Mouse (Mus musculus) thymus, postnatal 10 days (tissue): Measurements from ENCODE around the gene Zfp710.
"Not testable (repeated sequence)": the region's sequence is repeated elsewhere in the genome, so short reads cannot be mapped to it uniquely, and the experiment has no call there.

ENCODE experiments used
- DNase-seq, 2 experiments: peaks; one replicate each; pipeline ENCODE4 v3.0.0; 2021; ENCODE audit warnings: low spot score in 2 of 2

The Zfp710 gene

DNA sequence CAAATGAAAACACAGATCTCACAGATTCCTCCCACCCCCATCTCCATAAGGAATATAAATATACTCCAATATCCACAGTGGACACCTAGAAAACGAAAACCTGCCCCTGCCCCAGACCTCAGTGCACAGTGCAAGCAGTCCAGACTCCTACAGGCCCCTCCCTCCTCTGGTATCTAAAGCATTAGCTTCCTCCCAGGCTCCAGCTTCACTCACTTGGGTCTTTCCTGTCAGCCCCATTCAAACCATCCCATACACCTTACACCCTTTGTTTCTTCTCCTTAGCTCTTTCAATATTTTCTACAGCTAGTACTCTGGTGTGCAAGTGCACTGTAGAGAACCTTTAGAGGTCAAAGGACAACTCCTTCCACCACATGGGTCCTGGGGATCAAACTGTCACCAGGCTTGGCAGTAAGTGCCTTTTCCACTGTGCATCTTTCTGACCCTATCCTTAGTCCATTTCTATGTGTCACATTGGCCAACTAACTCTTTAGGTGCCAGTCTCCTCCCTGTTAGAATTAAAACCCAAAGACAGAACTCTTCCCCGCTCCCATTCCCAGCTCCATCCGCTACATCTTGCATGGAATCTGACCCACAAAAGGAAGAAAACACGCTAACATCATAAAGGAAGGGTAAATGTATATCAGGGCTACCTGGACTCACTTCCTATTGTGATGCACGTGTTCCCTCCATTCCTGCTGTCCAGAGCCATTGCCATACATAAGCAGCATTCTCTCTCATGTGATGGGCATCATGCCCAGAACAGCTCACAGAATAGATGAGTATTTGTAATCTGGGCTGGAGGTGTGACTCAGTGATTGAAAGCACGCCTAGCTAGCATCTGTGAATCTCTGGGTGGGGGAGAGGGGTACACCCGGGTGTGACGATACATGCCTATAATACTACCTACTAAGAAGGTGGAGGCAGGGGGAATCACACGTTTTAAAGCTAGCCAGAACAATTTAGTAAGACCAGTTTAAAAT, 86.7 kb downstream of the Zfp710 start:
- DNase-seq, result no peak

DNA sequence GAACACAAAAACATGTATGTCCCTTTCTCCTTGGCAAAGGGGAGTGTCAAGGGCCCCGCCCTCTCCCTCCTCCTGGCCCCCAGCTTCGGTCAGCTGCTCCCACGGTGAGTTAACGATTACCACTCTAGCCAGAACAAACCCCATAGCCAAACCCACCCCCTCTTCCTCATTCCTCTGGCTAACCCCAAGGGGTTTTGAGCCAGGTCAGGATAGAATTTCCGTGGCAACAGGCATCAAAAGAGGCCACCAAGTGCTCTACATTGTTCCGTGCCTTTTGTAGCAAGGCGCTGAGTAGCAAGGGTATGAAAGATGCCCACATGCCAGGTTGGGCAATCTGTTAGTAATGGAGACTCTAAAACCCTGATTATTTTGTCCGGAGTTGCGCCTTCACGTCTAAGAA, 89.4 kb downstream of the Zfp710 start:
- DNase-seq, result no peak

DNA sequence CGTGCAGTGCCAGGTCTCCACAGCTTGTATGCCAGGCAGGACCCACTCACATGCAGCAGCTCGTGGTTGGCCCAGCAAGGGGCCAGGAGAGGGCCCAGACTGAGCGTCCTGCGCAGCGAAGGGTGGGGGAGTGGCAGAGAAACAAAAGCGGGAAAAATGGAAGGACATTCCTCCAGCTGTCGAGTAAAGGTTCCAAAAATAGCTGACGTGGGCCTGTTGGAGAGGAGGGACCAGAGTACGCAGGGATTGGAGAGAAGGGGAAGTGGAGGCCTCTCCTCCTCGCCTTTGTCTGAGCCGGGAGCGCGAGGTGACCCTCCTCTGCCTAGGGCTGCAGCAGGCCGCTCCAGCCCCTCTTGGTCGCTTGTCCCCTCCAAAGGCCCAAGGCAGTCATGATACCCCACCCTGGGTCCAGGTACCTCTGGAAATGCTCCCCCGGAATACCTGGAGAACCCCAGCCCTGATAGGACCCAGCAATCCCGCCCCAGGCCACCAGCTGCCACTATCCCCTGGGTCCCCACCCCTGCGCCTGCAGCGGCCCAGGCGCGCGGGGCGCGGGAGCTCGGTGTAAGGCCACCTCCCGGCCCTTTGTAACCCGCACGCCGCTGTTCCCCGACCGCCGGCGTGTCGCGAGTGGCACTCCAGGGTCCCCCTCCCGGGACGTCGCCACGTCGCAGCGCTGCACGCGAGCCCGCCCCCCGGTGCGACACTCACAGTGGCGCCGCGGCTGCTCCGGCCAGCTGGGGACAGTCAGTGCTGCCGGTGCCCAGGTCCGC, 90.0 kb downstream of the Zfp710 start:
- peak; percentile 71 to 73 for DNase-seq

DNA sequence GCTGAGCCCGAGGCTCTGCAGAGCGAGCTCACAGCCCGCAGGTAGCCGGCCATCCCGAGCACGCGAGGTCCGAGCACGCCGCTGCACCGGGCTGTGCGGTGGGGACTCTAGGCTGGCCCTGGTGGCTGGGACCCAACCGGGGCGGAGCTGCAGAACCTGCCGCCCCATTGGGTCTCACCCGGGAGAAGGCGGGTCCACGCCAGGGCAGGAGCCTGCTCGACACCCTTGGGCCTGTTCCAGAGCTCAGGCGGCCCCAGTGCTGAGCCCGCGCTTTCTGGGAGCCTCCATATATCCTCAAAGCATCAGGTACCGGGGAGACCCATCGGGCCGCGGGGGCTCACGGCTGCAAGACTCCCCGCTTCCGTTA, 90.6 kb downstream of the Zfp710 start, which contains the start of gene Idh2:
Gene Idh2 (minus strand): TSS at position 169 of the 367 bp plus-strand sequence.
- DNase-seq, result peak; percentile 84 to 86

DNA sequence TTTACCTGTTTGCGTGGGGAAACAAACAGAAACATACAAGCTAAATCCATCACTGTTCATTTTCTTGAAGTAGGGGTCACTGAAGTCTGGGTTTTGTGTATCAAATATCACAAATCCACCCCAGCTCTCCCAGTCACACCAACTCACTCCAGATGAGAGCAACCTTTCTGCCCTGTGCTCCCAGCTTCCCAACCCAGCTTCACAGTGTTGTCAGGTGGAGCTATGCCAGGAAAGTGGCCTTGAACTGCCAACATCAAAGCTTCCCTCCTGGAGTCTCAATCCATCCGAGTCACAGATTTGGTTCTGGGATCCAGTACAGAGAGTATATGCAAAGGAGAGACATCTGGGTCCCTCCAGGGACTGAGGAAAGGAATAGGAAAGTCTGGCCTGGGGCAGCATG, 91.5 kb downstream of the Zfp710 start:
- DNase-seq, result no peak

DNA sequence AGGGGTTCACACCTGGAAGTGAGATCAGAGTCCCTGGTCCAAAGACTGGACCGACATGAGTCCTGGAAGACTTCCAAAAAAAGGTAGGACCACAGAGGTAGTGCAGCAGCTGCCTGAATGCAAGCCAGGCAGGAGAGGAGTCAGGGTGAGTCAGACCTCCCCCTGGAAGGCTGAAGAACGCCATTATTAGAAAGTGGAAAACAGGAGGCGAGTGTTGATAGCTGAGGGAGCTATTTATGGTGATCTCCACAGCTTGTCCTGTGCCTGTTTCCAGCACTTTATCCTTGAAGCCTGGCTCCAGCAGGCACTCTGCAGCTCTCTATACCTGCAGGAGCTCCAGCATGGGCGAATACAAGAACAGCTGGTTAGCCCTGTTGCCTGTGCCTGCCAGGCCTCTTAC, 94.6 kb downstream of the Zfp710 start:
- no peak for DNase-seq

DNA sequence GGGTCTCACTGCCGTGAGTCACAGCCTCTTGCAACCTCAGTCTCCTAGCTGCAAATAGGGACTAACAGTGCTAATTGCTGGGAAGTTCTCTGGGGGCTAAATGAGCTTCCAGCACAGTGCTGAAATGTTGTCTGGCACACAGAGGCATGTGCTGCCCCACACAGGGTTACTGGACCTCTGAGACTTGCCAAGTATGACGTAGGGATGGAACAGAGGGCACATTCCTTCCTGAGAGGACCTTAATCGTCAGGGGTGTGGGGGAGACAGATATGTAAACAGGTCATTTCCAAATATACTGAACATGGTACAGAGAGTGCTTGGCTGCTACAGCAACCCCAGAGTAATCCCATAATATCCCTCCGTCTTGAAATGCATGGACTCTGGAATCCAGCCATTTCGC, 96.5 kb downstream of the Zfp710 start:
- DNase-seq, result no peak

DNA sequence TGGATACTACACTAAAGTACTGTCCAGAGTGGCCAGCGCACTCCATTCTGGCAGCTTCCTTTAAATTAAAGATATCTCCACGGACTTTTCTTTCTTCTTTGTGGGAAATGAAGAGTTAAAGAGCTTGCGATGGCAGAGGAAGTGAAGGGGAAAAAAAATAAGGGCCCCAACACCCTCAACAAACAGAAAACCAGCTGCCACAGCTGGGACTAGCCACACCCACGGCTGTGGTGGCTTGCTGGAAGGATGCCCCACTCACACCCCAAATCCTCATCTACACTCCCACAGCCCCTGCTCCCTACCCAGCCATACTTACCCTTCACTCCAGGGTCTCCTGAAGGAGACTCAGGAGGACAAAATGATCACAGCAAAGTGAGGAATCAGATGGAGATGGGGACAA, 98.5 kb downstream of the Zfp710 start:
- peak; percentile 69 to 80 for DNase-seq

DNA sequence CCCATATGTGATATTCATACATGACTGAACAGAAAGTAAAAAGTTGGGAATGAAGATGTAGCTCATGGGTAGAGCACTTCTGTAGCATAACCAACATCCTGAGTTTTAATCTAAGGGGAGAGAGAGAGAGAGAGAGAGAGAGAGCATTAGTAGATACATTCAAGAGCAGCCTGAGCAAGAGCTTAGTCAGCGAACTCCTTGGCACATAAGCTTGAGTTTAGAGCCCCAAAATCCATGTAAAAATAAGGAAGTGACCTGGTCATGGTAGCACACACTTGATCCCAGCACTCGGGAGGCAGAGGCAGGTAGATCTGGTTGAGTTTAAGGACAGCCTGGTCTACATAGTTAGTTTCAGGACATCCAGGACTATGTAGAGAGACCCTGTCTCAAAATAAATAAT, 99.1 kb downstream of the Zfp710 start:
- no peak for DNase-seq

DNA sequence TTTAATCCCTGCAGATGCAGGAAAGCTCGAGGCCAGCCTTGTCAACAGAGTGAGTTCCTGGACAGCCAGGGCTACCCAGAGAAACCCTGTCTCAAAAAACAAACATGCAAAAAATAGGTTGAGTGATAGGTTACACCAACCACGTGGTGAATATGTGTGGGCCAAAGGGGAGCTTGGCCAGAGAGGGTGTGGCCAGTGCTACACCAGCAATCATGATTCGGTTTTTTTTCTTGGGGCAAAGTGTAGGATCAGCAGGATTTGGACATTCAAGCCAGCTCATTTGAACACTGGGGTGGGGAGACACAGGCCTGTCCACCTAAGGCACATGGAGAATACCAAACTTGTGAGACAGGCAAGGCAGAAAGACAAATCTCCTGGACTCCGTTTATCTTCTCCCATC, 104.7 kb downstream of the Zfp710 start:
- DNase-seq, result no peak

DNA sequence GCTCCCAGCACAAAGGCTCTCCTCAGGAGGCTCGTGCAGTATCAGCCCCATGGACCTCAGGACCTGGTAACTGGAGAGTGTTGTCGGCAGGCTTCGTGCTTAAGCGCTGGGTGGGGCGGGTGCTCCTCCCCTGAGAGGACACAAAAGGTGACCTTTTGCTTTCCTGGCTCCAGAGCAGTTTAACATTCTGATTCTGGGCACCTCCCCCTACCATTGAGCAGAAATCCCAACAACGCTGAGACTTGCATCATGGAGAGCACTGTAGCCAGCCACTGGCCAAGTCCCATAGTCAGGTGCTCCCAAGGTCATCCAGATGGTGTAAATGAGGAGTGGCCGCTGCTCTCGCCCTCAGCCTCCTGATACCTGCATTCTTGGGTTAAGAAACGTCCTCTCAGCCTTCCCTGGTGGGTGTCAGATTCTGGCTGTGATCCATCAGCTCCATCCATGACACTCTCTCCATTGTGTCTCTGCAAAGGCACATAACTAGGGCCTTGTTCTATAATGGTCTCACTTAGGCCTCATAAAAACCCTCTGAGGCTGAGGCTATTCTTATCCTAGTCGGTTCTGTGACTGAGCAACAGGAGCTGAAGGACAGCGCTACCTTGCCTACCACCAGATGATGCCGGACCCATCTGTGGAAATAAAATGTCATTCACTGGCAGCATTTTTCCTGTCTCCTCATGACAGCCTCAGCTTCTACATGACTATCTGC, 105.9 kb downstream of the Zfp710 start:
- no peak for DNase-seq

DNA sequence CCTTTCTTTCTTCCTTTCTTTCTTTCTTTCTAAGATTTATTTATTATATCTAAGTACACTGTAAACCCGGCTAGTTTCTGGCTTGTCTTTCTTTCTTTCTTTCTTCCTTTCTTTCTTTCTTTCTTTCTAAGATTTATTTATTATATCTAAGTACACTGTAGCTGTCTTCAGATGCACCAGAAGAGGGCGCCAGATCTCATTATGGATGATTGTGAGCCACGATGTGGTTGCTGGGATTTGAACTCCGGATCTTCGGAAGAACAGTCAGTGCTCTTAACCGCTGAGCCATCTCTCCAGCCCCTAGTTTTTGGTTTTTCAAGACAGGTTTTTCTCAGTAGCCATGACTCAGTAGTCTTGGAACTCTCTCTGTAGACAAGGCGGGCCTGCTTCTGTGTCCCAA, 106.7 kb downstream of the Zfp710 start:
- DNase-seq, result not testable (repeated sequence)

DNA sequence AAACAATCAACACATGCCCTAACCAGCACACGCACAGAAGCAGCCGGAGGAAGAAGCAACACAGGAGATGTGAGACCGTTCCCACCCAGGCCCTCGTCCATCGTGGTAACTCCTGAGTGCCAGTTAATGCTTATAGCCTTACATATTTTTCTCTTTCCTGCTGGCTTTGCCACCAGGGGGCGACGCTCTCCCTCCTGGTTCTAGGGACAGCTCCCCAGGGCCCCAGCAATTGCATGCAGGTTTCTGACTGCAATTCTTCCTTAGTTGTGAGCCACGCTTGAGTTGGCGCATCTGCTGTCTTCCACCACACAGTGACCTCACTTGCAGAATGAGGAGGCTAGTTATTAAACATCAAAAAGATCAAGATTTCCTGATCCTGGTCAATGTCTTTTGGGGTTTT, 107.9 kb downstream of the Zfp710 start:
- DNase-seq, result peak; percentile 54 to 78

DNA sequence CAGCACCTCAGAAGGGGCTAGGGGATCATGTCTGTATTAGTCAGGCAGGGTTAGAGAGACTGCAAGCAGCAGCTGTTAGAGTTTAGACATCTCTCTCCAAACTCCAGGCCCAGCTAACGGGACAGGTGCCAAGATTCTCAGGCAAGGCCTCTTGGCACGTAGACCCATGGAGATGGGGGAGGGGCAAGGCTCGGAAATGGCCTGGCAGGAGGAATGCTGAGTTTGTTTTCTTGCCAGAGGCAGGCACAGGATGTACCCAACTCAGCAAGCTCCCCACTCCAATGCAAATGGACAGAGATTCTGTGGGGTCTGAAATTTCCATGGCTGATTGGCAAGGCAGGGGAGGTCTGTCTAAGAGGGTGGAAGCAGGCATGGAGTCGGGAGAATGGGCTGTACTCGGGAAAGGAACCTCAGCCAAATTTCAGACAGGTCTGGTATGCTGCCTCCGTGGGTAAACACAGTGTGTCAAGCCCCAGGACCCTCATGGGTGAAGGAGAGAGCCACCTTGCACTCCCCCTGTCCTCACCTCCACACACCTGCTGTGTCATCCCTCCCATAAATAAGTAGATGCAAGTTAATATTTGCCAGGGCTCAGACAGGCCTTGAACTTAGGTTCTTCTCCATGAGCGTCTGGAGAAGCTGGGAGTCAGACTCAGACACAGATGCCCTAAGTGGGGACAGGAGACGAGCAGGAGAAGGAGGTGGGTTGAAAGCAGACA, 110.0 kb downstream of the Zfp710 start:
- no peak for DNase-seq

DNA sequence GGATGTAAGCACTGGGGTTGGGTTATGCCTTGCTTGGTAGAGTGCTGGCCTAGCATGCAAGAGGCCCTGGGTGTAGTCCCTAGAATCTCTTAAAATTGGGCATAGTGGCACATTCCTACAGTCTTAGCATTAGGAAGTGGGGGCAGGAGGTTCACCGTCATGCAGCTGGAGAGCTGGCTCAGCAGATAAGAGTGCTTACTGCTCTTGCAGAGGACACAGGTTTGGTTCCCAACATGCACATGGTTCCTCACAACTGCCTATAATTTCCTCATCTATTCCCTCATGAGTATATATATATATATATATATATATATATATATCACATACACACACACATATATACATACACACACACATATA, 110.5 kb downstream of the Zfp710 start:
- no peak for DNase-seq

DNA sequence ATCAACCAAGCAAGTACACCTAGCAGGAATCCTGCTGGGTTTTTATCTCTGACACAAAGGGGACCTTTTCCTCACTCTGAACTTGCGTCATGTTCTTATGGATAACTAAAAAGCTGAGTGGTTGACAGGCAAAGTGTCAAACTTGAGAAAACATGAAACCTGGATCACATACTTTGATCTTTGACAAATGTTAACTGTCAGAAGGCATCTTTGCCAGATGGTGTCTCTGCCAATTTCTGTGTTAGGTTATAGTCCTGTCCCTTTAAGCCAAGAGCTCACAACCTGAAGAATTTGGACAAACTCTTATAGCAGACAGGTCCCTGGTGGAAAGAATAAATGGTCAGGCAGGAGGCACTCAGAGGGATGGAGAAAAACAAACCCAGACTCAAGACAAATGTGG, 113.8 kb downstream of the Zfp710 start:
- no peak for DNase-seq

DNA sequence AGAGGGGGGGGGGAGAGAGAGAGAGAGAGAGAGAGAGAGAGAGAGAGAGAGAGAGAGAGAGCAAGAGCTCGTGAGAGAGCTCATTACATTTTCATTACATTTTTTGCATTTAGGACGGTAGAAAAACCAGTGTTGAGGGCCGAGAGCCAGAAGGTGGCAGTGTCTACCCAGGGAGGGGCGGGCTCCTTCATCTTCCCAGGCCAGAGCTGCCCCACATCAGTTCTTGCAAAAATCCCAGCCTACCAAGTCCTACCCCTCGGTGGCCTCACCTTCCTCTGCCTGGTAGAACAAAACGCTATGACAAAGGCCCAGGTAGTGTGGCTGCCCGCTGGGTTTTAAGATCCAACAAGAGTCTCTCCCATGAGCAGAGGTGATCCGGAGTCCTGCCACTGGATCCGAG, 116.2 kb downstream of the Zfp710 start:
- peak; percentile 49 to 71 for DNase-seq
